8 mouse cellular contexts compared by ENCODE assay signal in the genomic region with DNA sequence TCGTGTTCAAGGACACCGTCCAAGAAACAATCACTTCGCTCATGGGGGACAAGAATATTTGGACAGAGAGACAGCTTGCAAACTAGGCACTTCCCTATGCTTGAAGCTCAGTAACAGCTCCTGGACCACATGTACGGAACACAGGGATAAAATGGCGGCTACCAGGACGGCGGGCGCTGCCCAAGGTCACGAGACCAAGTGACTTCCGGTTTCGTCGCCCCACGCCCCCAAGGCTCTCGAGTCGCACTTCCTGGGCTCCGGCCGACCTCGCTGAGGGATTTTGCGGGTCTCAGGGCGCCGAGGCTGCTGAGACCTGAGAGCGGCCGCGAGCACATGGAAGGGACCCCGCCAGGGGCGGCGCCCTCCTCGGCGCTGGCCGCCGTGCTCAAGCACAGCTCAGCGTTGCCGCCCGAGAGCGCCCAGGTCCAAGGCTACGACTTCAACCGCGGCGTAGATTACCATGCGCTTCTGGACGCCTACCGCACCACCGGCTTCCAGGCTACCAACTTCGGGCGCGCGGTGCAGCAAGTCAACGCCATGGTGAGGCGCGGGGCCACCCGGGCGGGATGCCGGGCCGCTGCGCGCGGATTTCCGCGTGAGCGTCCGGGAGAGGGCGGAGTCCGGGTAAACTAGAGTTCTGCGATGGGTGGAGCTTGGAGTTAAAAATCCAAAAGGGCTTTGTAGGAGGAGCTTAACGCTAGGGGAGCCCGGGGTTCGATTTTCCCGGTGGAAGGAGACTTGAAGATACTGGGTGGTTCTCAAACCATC. TPM values are rescaled to one million over a fixed set of nuclear protein-coding genes. Genes with fewer than 3 reads are reported as not detected.
DNase-seq lines count a peak whose midpoint lies in the region; ATAC-seq and TF ChIP-seq lines count a peak whose summit lies in the region.

A gene (plus strand): TSS at position 244 of the 768 bp plus-strand sequence.

- peak within 1 kb of the TSS; percentile 85 for H3K4me2 ChIP-seq in hindbrain, postnatal 0 days (ENCODE audit: low read depth, low read length)

- peak within 1 kb of the TSS; percentile 96 for H3K27ac ChIP-seq in gastrocnemius, adult 2 months
- H3K27ac ChIP-seq in hindbrain, postnatal 0 days, result peak within 1 kb of the TSS; percentile 94

- no peaks in the 10 kb centered on the region for H3K9me3 ChIP-seq in hindbrain, postnatal 0 days (ENCODE audit: low read length)
- no peaks in the 10 kb centered on the region for H3K9me3 ChIP-seq in megakaryocyte, embryonic 14.5 days

- H3K27me3 ChIP-seq in hindbrain, postnatal 0 days (ENCODE audit: insufficient read depth, low read length), result no peaks in the 10 kb centered on the region
- no peaks in the 10 kb centered on the region for H3K27me3 ChIP-seq in megakaryocyte, embryonic 14.5 days (replicated peaks)

- intact Hi-C loops in gastrocnemius, adult 2 months (cut with DNase I), result loop anchor here (5.0 to 10.0 kb wide), 3 partner anchors 94 to 333 kb away; a partner anchor contains a TSS

- peak; percentile 85 for DNase-seq in WW6 (ENCODE audit: low read depth, low spot score)
- DNase-seq in cerebellum, postnatal 4 days (ENCODE audit: low spot score in 2 of 2), result peak; percentile 79 to 84
- peak; percentile 94 for DNase-seq in gastrocnemius, adult 2 months
- peak; percentile 96 for DNase-seq in hindbrain, postnatal 0 days (ENCODE audit: low spot score)
- peak; percentile 79 to 91 for DNase-seq in left cerebral cortex, adult 8-10 months (ENCODE audit: low spot score in 2 of 2)
- DNase-seq in right cerebral cortex, postnatal 10 days (ENCODE audit: low spot score in 2 of 2), result peak; percentile 96
- peak; percentile 83 for DNase-seq in urinary bladder, postnatal 25 days (ENCODE audit: low spot score)

- WGBS in hindbrain, postnatal 0 days, result under 1% methylated on average over 65 of the region's 68 CpGs

- H3K36me3 ChIP-seq in hindbrain, postnatal 0 days (ENCODE audit: insufficient read depth, low read length), result peaks cover 34% of the 10 kb centered on the region
- peaks cover 66% of the 10 kb centered on the region for H3K36me3 ChIP-seq in megakaryocyte, embryonic 14.5 days (replicated peaks; ENCODE audit: low read length)

- peak; percentile 30; the same call in 1 of the 2 replicates for TF ChIP-seq CTCF in gastrocnemius, adult 2 months (IDR thresholded peaks at IDR 0.05)
- peak; percentile 21; the same call in 1 of the 2 replicates for TF ChIP-seq CTCF in hindbrain, postnatal 0 days (IDR thresholded peaks at IDR 0.05; ENCODE audit: low read depth)

- H3K9ac ChIP-seq in hindbrain, postnatal 0 days (replicated peaks; ENCODE audit: low read length), result peak within 1 kb of the TSS; percentile 88

- peak within 1 kb of the TSS; percentile 94 for H3K4me3 ChIP-seq in gastrocnemius, adult 2 months
- peak within 1 kb of the TSS; percentile 91 for H3K4me3 ChIP-seq in hindbrain, postnatal 0 days (ENCODE audit: low read length)
- H3K4me3 ChIP-seq in megakaryocyte, embryonic 14.5 days (replicated peaks), result peak within 1 kb of the TSS; percentile 99

- ATAC-seq in hindbrain, postnatal 0 days, result peak; percentile 92

- 0 out of 2 replicates have a peak, but pooled peaks cover 6% of the 10 kb centered on the region for H3K4me1 ChIP-seq in hindbrain, postnatal 0 days (ENCODE audit: insufficient read depth, low read length)
- peaks cover 38% of the 10 kb centered on the region for H3K4me1 ChIP-seq in megakaryocyte, embryonic 14.5 days

RNA-seq across cellular contexts. Expression of the gene that starts here (rescaled TPM):
- 10 to 100 TPM; 27.0 to 28.2 TPM for total RNA-seq in gastrocnemius, adult 2 months (2021)
- 77.5 and 103 TPM in 2 replicates for total RNA-seq in hindbrain, postnatal 0 days (2014; rRNA removed)
- 118 and 123 TPM in 2 replicates for polyA plus RNA-seq in hindbrain, postnatal 0 days (2015; fragmentation: Nextera tagmentation; extraction: Ambion mirVana)
- total RNA-seq in left cerebral cortex, adult 8-10 months (2022), result 10 to 100 TPM; 63.5 to 75.3 (median 64.9) TPM
- polyA plus RNA-seq in megakaryocyte, embryonic 14.5 days (2012; ENCODE audit: insufficient read depth, low replicate concordance), result 43.5 and 103 TPM in 2 replicates

Comparison
In these comparisons a context has a peak if more than half of its experiments do, and no peak if none do; other contexts are left out.
1. Peak in every context shown above with its lines: DNase-seq, ATAC-seq, H3K4me3 ChIP-seq and H3K27ac ChIP-seq.